7 mouse cellular contexts compared by ENCODE assay signal in genomic region chr4:133015710-133016651, GRCm38 (mm10). TPM values are rescaled to one million over a fixed set of nuclear protein-coding genes. Genes with fewer than 3 reads are reported as not detected.
DNase-seq lines count a peak whose midpoint lies in the region; ATAC-seq and TF ChIP-seq lines count a peak whose summit lies in the region.

No protein-coding gene starts in this region.

- H3K27me3 ChIP-seq in lung, embryonic 15.5 days, result no peaks in the 10 kb centered on the region; the same call in 1 of the 2 replicates
- H3K27me3 ChIP-seq in embryonic facial prominence, embryonic 10.5 days (replicated peaks; ENCODE audit: low read depth, poor library complexity, severe bottlenecking), result 0 out of 2 replicates have a peak, but pooled peaks cover 1% of the 10 kb centered on the region
- H3K27me3 ChIP-seq in heart, postnatal 0 days (ENCODE audit: control insufficient read depth, insufficient read depth, low read length), result no peaks in the 10 kb centered on the region
- peaks cover under 1% of the 10 kb centered on the region; the same call in 1 of the 2 replicates for H3K27me3 ChIP-seq in midbrain, embryonic 13.5 days

- no peak for DNase-seq in lung, postnatal 4 days
- DNase-seq in embryonic facial prominence, embryonic 10.5 days (ENCODE audit: low spot score), result no peak
- DNase-seq in heart, postnatal 0 days (ENCODE audit: low spot score), result peak; percentile 43
- no peak for DNase-seq in spleen, adult 18-20 months
- DNase-seq in thymus, postnatal 14 days, result no peak

- H3K27ac ChIP-seq in lung, embryonic 15.5 days, result peak overlapping the region; percentile 82
- peak overlapping the region; percentile 75 for H3K27ac ChIP-seq in embryonic facial prominence, embryonic 10.5 days (replicated peaks)
- peak overlapping the region; percentile 43 for H3K27ac ChIP-seq in heart, postnatal 0 days (ENCODE audit: low read depth)
- peak overlapping the region; percentile 12; the same call in 1 of the 2 replicates for H3K27ac ChIP-seq in midbrain, embryonic 13.5 days

- no peak overlapping the region; the same call in 1 of the 2 replicates for H3K9ac ChIP-seq in lung, embryonic 15.5 days
- H3K9ac ChIP-seq in heart, postnatal 0 days (replicated peaks; ENCODE audit: low read depth, low read length), result no peak overlapping the region
- peak overlapping the region; percentile 100; the same call in 1 of the 2 replicates for H3K9ac ChIP-seq in midbrain, embryonic 13.5 days (replicated peaks)

- no peaks in the 10 kb centered on the region for H3K9me3 ChIP-seq in lung, embryonic 15.5 days
- H3K9me3 ChIP-seq in embryonic facial prominence, embryonic 10.5 days, result no peaks in the 10 kb centered on the region
- H3K9me3 ChIP-seq in heart, postnatal 0 days (replicated peaks; ENCODE audit: control insufficient read depth, low read length), result no peaks in the 10 kb centered on the region
- no peaks in the 10 kb centered on the region for H3K9me3 ChIP-seq in midbrain, embryonic 13.5 days

- H3K4me3 ChIP-seq in lung, embryonic 15.5 days, result no peak overlapping the region
- H3K4me3 ChIP-seq in embryonic facial prominence, embryonic 10.5 days, result peak overlapping the region; percentile 99
- no peak overlapping the region for H3K4me3 ChIP-seq in heart, postnatal 0 days (ENCODE audit: low read depth, low read length)
- H3K4me3 ChIP-seq in midbrain, embryonic 13.5 days (replicated peaks), result peak overlapping the region; percentile 96; the same call in 1 of the 2 replicates

- H3K36me3 ChIP-seq in lung, embryonic 15.5 days, result no peaks in the 10 kb centered on the region
- peaks cover 20% of the 10 kb centered on the region; the same call in 1 of the 2 replicates for H3K36me3 ChIP-seq in embryonic facial prominence, embryonic 10.5 days (replicated peaks)
- peaks cover 9% of the 10 kb centered on the region; the same call in 1 of the 2 replicates for H3K36me3 ChIP-seq in heart, postnatal 0 days (replicated peaks; ENCODE audit: control insufficient read depth, insufficient read depth, low read length)
- H3K36me3 ChIP-seq in midbrain, embryonic 13.5 days, result no peaks in the 10 kb centered on the region

- TF ChIP-seq EP300 in heart, postnatal 0 days (IDR thresholded peaks at IDR 0.05; ENCODE audit: low read depth), result no peak

- TF ChIP-seq CTCF in heart, postnatal 0 days (IDR thresholded peaks at IDR 0.05; ENCODE audit: low read depth), result no peak

- H3K4me1 ChIP-seq in lung, embryonic 15.5 days, result peaks cover 78% of the 10 kb centered on the region
- H3K4me1 ChIP-seq in embryonic facial prominence, embryonic 10.5 days, result peaks cover 96% of the 10 kb centered on the region
- H3K4me1 ChIP-seq in heart, postnatal 0 days (ENCODE audit: control insufficient read depth, insufficient read depth), result peaks cover 47% of the 10 kb centered on the region
- H3K4me1 ChIP-seq in midbrain, embryonic 13.5 days (replicated peaks), result peaks cover 84% of the 10 kb centered on the region

- peak overlapping the region; percentile 83 for H3K4me2 ChIP-seq in lung, embryonic 15.5 days
- peak overlapping the region; percentile 13; the same call in 1 of the 2 replicates for H3K4me2 ChIP-seq in heart, postnatal 0 days (ENCODE audit: low read depth, low read length)
- peak overlapping the region; percentile 99 for H3K4me2 ChIP-seq in midbrain, embryonic 13.5 days (replicated peaks)

- 39% methylated on average over 8 of the region's 9 CpGs for WGBS in lung, embryonic 15.5 days
- 24% methylated on average over 9 of the region's 9 CpGs for WGBS in embryonic facial prominence, embryonic 10.5 days
- WGBS in heart, postnatal 0 days, result 43% methylated on average over 9 of the region's 9 CpGs
- 37% methylated on average over 9 of the region's 9 CpGs for WGBS in midbrain, embryonic 13.5 days

- peak; percentile 12; the same call in 1 of the 2 replicates for ATAC-seq in lung, embryonic 15.5 days (ENCODE audit: borderline replicate concordance, extremely low read depth, low FRiP score, low TSS enrichment)
- ATAC-seq in heart, postnatal 0 days (ENCODE audit: insufficient read depth, low read depth), result no peak
- no peak for ATAC-seq in midbrain, embryonic 13.5 days

RNA-seq across cellular contexts. Expression of gene Ahdc1, which starts 4.9 kb away (rescaled TPM):
- 8.5 and 10.5 TPM in 2 replicates for polyA plus RNA-seq in lung, embryonic 15.5 days (2015; fragmentation: Nextera tagmentation; extraction: Ambion mirVana)
- polyA plus RNA-seq in embryonic facial prominence, embryonic 10.5 days (2016; fragmentation: Nextera tagmentation; extraction: Ambion mirVana), result 11.5 and 11.6 TPM in 2 replicates
- total RNA-seq in heart, postnatal 0 days (2014; rRNA removed; ENCODE audit: low replicate concordance), result 40.5 and 57.2 TPM in 2 replicates
- polyA plus RNA-seq in heart, postnatal 0 days (2015; fragmentation: Nextera tagmentation; extraction: Ambion mirVana), result 4.6 and 5.2 TPM in 2 replicates
- polyA plus RNA-seq in midbrain, embryonic 13.5 days (2015; fragmentation: Nextera tagmentation; extraction: Ambion mirVana), result 10.4 and 12.6 TPM in 2 replicates

RNA-seq across cellular contexts. Expression of gene Fgr, which starts 42.1 kb away (rescaled TPM):
- polyA plus RNA-seq in lung, embryonic 15.5 days (2015; fragmentation: Nextera tagmentation; extraction: Ambion mirVana), result 0.69 and 0.74 TPM in 2 replicates
- 0.16 and 0.21 TPM in 2 replicates for polyA plus RNA-seq in embryonic facial prominence, embryonic 10.5 days (2016; fragmentation: Nextera tagmentation; extraction: Ambion mirVana)
- total RNA-seq in heart, postnatal 0 days (2014; rRNA removed; ENCODE audit: low replicate concordance), result 0.04 and 0.19 TPM in 2 replicates
- polyA plus RNA-seq in heart, postnatal 0 days (2015; fragmentation: Nextera tagmentation; extraction: Ambion mirVana), result 0.31 and 0.37 TPM in 2 replicates
- 0.12 TPM in 1 of 2 replicates, not detected in the other for polyA plus RNA-seq in midbrain, embryonic 13.5 days (2015; fragmentation: Nextera tagmentation; extraction: Ambion mirVana)

Comparison
In these comparisons a context has a peak if more than half of its experiments do, and no peak if none do; other contexts are left out.
1. H3K27ac ChIP-seq: peak in every context shown above with its lines; median percentile 82 in lung, embryonic 15.5 days; 75 in embryonic facial prominence, embryonic 10.5 days; 43 in heart, postnatal 0 days; 12 in midbrain, embryonic 13.5 days.
2. H3K4me2 ChIP-seq: peak in every context shown above with its lines; median percentile 99 in midbrain, embryonic 13.5 days; 83 in lung, embryonic 15.5 days; 13 in heart, postnatal 0 days.
3. H3K4me3 ChIP-seq: peak in embryonic facial prominence, embryonic 10.5 days (single experiment) and midbrain, embryonic 13.5 days (single experiment); none in lung, embryonic 15.5 days (single experiment) and heart, postnatal 0 days (single experiment).